Mouse (Mus musculus) erythroblast, embryonic 14.5 days (primary cell): Measurements from ENCODE around the gene Sec16a.

Source experiments
- GATA1 ChIP-seq: IDR thresholded peaks from 2 replicates; pipeline ENCODE4 v1.6.1; 2012; ENCODE audit warnings: low read length, inconsistent platforms, mixed read lengths
- TAL1 ChIP-seq: IDR thresholded peaks from 3 replicates; pipeline ENCODE4 v1.6.1; 2012; ENCODE audit warnings: low read length, inconsistent platforms, mixed read lengths

DNA sequence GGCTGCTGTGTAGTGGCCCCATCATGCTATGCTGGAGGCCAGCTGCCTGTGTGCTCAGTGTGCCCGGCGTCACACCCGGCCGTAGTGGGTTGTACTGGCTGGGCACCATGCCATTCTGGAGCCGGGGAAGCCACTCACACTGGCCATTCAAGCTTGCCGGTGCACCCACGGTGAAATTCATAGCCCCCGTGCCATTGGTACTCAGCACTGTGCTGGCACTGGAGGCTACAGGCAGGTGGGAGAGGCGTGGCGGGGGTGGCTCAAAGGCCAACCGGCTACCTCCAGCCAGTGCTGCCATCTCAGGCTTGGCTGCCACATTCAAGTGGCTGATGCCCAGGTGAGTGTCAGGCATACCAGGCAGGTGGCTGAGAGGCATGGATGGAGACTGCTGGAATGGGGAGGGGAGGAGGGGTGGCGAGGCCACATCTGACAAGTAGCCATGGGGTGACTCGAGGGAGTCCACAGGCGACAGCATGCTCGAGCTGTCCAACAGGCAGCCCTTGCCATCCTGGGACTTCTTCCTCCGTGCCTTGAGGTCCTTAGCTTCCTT, 15.2 kb upstream of the Sec16a start:
- TF ChIP-seq GATA1 (no peak), TAL1 (no peak)
